Mouse (Mus musculus) olfactory bulb, adult 2 months (tissue): ENCODE data around the gene Suds3.

Experiments used
- CTCF ChIP-seq: fragments of 200-500 bp; IDR thresholded peaks from 2 replicates; pipeline ENCODE4 v1.5.1; 2012; ENCODE audit warnings: low read depth, mild to moderate bottlenecking, low read length, moderate library complexity; ENCODE audit not compliant: insufficient read depth
- POLR2A ChIP-seq: fragments of 200-500 bp; IDR thresholded peaks from 2 replicates; pipeline ENCODE4 v1.6.1; 2012; ENCODE audit warnings: mild to moderate bottlenecking, low read depth, low read length, moderate library complexity; ENCODE audit not compliant: insufficient read depth

DNA sequence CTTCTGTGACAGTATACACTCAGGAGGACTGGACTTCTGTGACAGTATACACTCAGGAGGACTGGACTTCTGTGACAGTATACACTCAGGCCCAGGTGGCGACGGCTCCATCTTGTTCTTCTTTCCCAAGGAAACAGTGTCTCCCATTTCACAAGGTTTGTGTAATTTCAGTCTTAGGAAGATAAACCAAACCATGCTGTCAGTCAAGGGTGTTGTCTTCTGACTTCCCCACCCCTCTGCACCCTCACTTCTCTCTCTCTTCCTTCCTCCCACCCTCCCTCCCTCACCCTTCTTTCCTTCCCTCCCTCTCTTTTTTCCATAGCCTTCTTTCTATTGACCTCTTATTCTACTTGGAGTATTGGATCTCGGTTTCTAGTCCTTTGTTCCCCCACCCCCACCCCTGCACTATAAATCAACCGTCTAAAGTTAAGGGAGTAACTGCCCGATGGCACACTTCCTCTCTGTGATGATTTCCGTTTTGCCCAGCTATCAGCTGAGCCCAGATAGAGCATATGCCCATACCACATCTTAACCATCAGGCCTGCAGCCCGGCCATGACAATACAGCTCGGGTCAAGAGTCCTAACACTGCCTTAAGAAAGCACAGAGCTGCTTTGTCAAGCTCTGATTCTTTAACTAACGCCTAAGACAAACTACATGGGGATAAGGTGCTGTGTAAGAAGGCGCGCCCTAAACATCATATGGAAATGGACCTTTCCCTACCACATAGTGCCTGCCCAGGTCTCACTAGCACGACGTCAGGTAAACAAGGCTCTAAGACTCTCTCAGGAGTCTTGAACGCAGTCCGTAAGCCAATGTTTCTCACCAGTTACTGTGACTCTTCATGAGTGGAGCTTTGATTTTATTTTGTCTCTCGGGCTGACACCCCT, 33.4 kb upstream of the Suds3 start:
- no peak for TF ChIP-seq CTCF
- TF ChIP-seq POLR2A = no peak
